Mouse (Mus musculus) heart, embryonic 13.5 days (tissue): ENCODE results near the gene Pi4ka. TPM values are rescaled to one million over a fixed set of nuclear protein-coding genes. Genes with fewer than 3 reads are reported as not detected.

ENCODE experiments used
- ATAC-seq: fragments of 200-750 bp; cut with Nextera tagmentation; 2 replicates; pipeline ENCODE4 v1.8.0; 2017; ENCODE audit warnings: moderate TSS enrichment; ENCODE audit not compliant: insufficient number of reproducible peaks, low FRiP score, low TSS enrichment; ENCODE audit errors: extremely low read depth
- H3K27ac ChIP-seq: fragments of 300-500 bp; sonication (generic); replicated peaks from 2 replicates; pipeline ENCODE4 v1.5.1; 2015; ENCODE audit warnings: moderate library complexity, mild to moderate bottlenecking, inconsistent platforms
- H3K27me3 ChIP-seq: fragments of 300-500 bp; sonication (generic); replicated peaks from 2 replicates; pipeline ENCODE4 v1.6.1; 2015; ENCODE audit warnings: mild to moderate bottlenecking, inconsistent platforms
- H3K36me3 ChIP-seq: fragments of 300-500 bp; sonication (generic); 2 replicates; pipeline ENCODE4 v1.6.1; 2015; ENCODE audit warnings: mild to moderate bottlenecking, inconsistent platforms
- H3K4me1 ChIP-seq: fragments of 300-500 bp; sonication (generic); 2 replicates; pipeline ENCODE4 v1.6.1; 2015; ENCODE audit warnings: inconsistent platforms
- H3K4me2 ChIP-seq: fragments of 300-500 bp; sonication (generic); 2 replicates; pipeline ENCODE4 v1.6.1; 2015; ENCODE audit warnings: inconsistent platforms, mild to moderate bottlenecking, moderate library complexity
- H3K4me3 ChIP-seq: fragments of 300-500 bp; sonication (generic); 2 replicates; pipeline ENCODE4 v1.5.1; 2015; ENCODE audit warnings: moderate library complexity, mild to moderate bottlenecking, inconsistent platforms
- H3K9ac ChIP-seq: fragments of 300-500 bp; sonication (generic); 2 replicates; pipeline ENCODE4 v1.6.1; 2015; ENCODE audit warnings: inconsistent platforms, mild to moderate bottlenecking, moderate library complexity
- H3K9me3 ChIP-seq: fragments of 300-500 bp; sonication (generic); 2 replicates; pipeline ENCODE4 v1.6.1; 2016; ENCODE audit warnings: inconsistent platforms
- whole genome bisulfite sequencing: fragments of 180-500 bp; shearing (Covaris S2); methylation state at CpG from one replicate; pipeline ENCODE4 v1.1.7; 2015; ENCODE audit warnings: mixed read lengths; 5-methylcytosine and 5-hydroxymethylcytosine counted together
- polyA plus RNA-seq: library from polyadenylated mRNA; unstranded; fragments of >200 nt; fragmentation: Nextera tagmentation; extraction: Ambion mirVana; gene quantifications from 2 replicates; pipeline ENCODE4 v1.2.1, GENCODE M21; 2015

Gene Pi4ka
- polyA plus RNA-seq, 1 experiment from 2014 or later = 29.0 TPM

DNA sequence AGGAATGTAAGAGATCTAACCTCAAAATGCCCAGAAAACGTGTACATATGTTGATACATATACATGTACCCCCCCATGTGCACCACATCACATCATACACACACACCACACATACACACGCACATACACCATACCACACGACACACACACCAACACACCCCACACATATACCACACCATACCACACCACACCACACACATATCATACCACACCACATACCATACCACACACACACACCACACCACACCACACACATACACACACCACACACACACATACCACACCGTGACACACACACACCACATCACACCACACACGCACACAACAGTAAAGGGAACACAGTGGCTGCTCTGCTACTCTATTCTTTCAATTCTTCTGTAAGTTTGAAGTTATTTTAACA, 74.3 kb downstream of the Pi4ka start:
- no peak overlapping the region for H3K4me2 ChIP-seq
- H3K4me1 ChIP-seq = no peaks in the 10 kb centered on the region
- WGBS = 84% methylated on average over 5 of the region's 5 CpGs
- no peak overlapping the region for H3K4me3 ChIP-seq
- ATAC-seq = no peak
- H3K9me3 ChIP-seq = no peaks in the 10 kb centered on the region
- H3K27ac ChIP-seq = no peak overlapping the region
- peaks cover 12% of the 10 kb centered on the region for H3K36me3 ChIP-seq
- H3K9ac ChIP-seq = no peak overlapping the region
- H3K27me3 ChIP-seq = no peaks in the 10 kb centered on the region

DNA sequence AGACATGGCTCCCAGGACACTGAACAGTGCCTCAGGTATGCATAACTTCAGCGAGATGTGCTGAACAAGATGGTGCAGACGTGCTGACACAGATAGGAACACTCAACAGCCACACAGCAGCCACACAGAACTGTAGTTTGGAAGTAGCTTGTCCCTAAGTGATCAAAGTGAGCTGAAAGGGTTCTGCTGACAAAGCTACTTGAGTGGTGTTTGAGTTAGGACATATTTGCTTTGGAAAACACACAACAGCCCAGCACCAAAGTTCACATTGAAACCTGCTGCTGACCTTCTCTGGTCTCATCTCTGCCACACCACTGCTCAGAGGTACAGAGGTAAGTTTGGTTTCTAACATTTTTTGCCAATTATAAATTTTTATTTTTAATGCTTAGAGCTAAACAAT, 75.0 kb downstream of the Pi4ka start, which contains the start of gene Serpind1:
TSS of gene Serpind1 (plus strand) at position 256 of the 400 bp plus-strand sequence.
- H3K4me2 ChIP-seq = no peak within 1 kb of the TSS
- H3K36me3 ChIP-seq = peaks cover 10% of the 10 kb centered on the region
- H3K9ac ChIP-seq = no peak within 1 kb of the TSS
- no peaks in the 10 kb centered on the region for H3K27me3 ChIP-seq
- no peaks in the 10 kb centered on the region for H3K9me3 ChIP-seq
- no peak within 1 kb of the TSS for H3K27ac ChIP-seq
- ATAC-seq = no peak
- no peak within 1 kb of the TSS for H3K4me3 ChIP-seq
- WGBS = 31% methylated on average over 2 of the region's 2 CpGs
- H3K4me1 ChIP-seq = no peaks in the 10 kb centered on the region

DNA sequence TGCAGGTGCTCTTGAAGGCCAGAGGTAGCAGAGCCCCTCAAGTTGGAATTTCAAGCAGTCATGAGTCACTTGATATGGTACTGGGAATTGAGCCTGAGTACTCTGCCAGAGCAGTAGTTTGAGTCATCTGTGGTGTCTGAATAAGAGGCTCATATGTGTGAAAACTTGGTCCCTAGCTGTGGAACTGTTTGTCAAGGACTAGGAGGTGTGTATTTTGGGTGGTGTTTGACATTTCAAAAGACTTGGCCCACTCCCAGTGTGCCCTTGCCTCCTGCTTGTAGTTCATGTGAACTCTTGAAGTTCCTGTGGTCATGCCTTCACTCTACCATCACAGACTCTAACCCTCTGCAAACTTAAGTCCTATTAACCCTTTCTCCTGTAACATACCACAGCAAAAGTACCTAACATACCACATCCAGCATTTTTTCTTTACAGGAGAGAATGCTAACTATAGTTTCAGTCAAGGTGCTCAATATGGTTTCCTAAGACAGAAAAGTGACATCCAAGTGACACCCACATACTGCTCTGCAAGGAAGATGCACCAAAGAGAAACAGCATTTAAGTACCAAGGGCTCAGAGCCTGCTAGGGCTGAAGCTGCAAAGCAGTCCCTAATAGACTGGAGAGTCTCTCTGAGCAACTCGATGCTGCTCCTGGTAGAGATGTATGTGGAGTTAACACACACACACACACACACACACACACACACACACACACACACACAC, 76.1 kb downstream of the Pi4ka start:
- Histone ChIP-seq H3K4me3 (no peak overlapping the region), H3K27ac (no peak overlapping the region; the same call in 1 of the 2 replicates), H3K9me3 (no peaks in the 10 kb centered on the region), H3K9ac (no peak overlapping the region), H3K4me1 (no peaks in the 10 kb centered on the region), H3K27me3 (no peaks in the 10 kb centered on the region), H3K4me2 (no peak overlapping the region), H3K36me3 (peaks cover 17% of the 10 kb centered on the region)
- 87% methylated on average over 1 of the region's 1 CpGs for WGBS
- ATAC-seq = no peak

DNA sequence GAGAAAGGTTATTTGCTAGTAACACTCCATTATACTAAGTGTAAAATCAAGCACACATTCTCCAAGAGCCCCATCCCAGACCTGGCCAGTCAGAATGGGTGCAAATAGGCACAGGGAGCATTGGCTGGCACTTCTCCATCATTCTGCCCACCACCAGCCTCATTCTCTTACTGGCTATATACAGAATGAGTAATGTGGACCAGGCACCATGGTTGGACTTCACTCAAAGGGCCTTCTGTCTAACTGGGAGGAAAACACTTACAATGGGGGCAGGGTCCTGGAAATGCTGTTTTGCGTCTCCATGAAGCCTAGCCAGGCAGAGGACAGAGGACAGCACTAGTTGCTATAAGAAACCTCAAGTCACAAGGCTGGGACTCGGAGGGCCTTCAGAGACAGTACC, 80.0 kb downstream of the Pi4ka start:
- Histone ChIP-seq H3K4me3 (no peak overlapping the region), H3K9me3 (no peaks in the 10 kb centered on the region), H3K9ac (no peak overlapping the region), H3K4me1 (no peaks in the 10 kb centered on the region), H3K4me2 (no peak overlapping the region), H3K27ac (no peak overlapping the region), H3K36me3 (peaks cover 56% of the 10 kb centered on the region), H3K27me3 (no peaks in the 10 kb centered on the region)
- 71% methylated on average over 2 of the region's 2 CpGs for WGBS
- ATAC-seq = no peak

DNA sequence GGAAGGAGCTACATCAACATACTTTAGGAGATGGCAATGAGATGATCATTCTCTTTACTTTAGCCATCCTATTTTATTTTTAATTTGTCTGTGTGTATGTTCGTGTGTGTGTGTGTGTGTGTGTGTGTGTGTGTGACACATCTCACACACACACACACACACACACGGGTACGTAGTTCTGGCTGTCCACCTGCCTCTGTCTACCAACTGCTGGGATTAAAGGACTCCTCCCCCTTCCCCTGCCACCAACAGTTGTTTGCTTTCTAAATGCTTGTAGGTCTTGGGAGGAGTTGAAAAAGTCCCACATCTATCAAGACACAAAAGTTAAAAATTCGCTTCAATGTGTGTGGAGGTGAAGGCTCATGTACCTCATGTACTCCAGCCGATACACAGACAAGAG, 81.4 kb downstream of the Pi4ka start:
- no peak overlapping the region for H3K4me2 ChIP-seq
- no peak overlapping the region for H3K27ac ChIP-seq
- peaks cover 61% of the 10 kb centered on the region for H3K36me3 ChIP-seq
- H3K27me3 ChIP-seq = no peaks in the 10 kb centered on the region
- ATAC-seq = no peak
- H3K4me1 ChIP-seq = no peaks in the 10 kb centered on the region
- 88% methylated on average over 5 of the region's 5 CpGs for WGBS
- no peak overlapping the region for H3K4me3 ChIP-seq
- no peaks in the 10 kb centered on the region for H3K9me3 ChIP-seq
- no peak overlapping the region for H3K9ac ChIP-seq

DNA sequence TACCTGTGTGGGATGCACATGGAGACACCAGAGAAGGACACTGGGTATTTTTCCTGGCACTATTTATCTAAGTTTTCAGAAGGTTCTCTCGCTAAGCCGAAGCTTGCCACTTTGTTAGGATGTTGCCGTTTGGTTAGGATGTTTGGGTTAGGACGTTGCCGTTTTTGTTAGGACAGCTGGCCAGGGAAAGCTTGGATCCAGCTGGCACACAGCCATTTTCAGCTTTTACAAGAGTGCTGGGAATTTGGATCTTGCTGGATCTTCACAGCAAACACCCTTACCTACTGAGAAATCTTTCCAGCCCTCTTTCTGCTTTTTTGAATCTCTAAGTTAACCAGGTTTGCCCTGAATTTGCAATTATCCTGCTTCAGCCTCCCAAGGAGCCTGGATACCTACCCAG, 84.6 kb downstream of the Pi4ka start:
- H3K4me3 ChIP-seq = no peak overlapping the region
- H3K27me3 ChIP-seq = no peaks in the 10 kb centered on the region
- no peaks in the 10 kb centered on the region for H3K9me3 ChIP-seq
- no peak overlapping the region for H3K4me2 ChIP-seq
- no peak overlapping the region for H3K9ac ChIP-seq
- WGBS = 72% methylated on average over 5 of the region's 5 CpGs
- no peaks in the 10 kb centered on the region for H3K4me1 ChIP-seq
- no peak for ATAC-seq
- H3K27ac ChIP-seq = no peak overlapping the region
- peaks cover 88% of the 10 kb centered on the region for H3K36me3 ChIP-seq

DNA sequence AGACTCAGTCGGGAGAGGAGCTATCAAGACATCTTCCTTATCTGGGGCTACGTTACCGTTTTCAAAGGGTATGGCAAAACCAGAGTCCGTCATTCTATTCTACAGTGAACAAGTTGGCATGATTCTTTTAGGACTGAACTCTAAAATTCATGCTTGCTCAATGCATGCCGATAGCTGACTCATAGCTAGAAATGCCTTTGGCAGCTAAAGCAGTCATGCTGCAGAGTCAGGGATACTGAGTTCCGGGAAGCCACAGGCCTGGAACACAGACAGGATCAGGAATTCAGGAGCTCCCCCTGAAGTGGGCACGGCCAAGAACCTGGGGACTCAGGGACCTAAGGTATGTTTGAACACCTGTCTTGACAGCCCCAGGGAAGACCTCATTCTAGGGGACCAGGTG, 89.6 kb downstream of the Pi4ka start:
- Histone ChIP-seq H3K9ac (no peak overlapping the region), H3K27ac (no peak overlapping the region), H3K4me2 (no peak overlapping the region), H3K4me1 (no peaks in the 10 kb centered on the region), H3K27me3 (no peaks in the 10 kb centered on the region), H3K4me3 (no peak overlapping the region), H3K36me3 (peaks cover 89% of the 10 kb centered on the region), H3K9me3 (no peaks in the 10 kb centered on the region)
- 86% methylated on average over 7 of the region's 7 CpGs for WGBS
- ATAC-seq = no peak

DNA sequence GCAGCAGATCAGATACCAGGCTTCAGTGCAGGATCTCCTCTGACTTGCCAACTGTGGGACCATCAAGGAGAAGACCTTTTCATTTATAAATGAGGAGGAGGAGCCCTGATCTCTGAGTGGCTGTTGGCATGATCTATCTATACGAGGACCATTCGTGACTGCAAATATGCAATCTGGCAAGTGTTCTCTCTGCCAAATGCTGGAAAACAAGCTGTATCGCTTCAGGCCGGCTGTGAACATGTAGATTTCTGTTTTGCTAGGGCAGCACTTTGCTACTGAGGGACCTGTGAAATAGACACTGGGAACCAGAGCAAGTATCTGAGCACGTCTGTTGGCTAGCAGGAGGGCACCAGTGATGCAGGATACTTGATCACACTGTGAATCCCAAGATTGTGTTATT, 93.6 kb downstream of the Pi4ka start:
- WGBS = 90% methylated on average over 5 of the region's 5 CpGs
- Histone ChIP-seq H3K9ac (no peak overlapping the region), H3K9me3 (no peaks in the 10 kb centered on the region), H3K36me3 (peaks cover 96% of the 10 kb centered on the region), H3K4me1 (no peaks in the 10 kb centered on the region), H3K4me3 (no peak overlapping the region), H3K4me2 (no peak overlapping the region), H3K27me3 (no peaks in the 10 kb centered on the region), H3K27ac (no peak overlapping the region)
- no peak for ATAC-seq

DNA sequence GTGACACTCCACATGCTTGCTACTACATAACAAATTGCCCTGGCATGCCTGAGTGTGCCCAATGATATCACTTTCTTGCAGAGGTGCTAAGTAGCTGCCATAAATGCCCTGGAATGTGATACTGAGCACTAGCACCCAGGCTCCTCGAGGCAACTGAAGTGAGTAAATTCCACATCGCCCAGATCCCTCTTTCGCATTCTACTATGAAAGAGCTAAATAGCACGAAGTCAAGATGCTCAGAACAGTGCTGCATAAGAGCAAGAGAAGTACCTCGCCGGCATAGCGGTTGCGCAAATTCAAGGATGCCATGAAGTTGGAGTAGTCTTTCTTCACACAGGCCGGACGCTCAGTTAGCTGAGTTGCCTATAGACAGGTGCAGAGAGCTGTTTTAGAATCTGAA, 97.1 kb downstream of the Pi4ka start:
- Histone ChIP-seq H3K4me3 (no peak overlapping the region), H3K9ac (no peak overlapping the region), H3K4me1 (no peaks in the 10 kb centered on the region), H3K36me3 (peaks cover 93% of the 10 kb centered on the region), H3K27ac (no peak overlapping the region), H3K9me3 (no peaks in the 10 kb centered on the region), H3K27me3 (no peaks in the 10 kb centered on the region), H3K4me2 (no peak overlapping the region)
- 90% methylated on average over 10 of the region's 10 CpGs for WGBS
- ATAC-seq = no peak

DNA sequence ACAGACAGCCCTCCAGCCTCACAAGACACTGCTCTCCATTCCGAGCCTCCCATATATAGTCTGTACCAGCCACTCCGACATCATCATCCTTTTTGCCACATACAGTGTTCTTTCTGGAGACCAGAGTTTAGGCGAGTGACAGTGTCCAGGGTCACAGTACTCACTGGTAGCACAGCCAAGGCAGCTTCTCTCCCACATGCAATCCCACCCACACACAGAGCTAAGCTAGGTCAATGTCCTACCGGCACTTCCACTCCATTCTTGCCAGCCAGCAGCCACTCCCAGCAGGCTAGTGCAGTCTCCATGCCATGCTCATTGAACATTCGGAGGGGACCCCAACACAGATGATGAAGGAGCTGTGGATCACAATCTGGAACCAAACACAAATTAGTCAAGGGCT, 98.7 kb downstream of the Pi4ka start:
- Histone ChIP-seq H3K4me3 (no peak overlapping the region), H3K9me3 (no peaks in the 10 kb centered on the region), H3K4me1 (no peaks in the 10 kb centered on the region), H3K27ac (no peak overlapping the region), H3K4me2 (no peak overlapping the region), H3K36me3 (peaks cover 92% of the 10 kb centered on the region), H3K27me3 (no peaks in the 10 kb centered on the region), H3K9ac (no peak overlapping the region)
- ATAC-seq = no peak
- WGBS = 83% methylated on average over 5 of the region's 5 CpGs

DNA sequence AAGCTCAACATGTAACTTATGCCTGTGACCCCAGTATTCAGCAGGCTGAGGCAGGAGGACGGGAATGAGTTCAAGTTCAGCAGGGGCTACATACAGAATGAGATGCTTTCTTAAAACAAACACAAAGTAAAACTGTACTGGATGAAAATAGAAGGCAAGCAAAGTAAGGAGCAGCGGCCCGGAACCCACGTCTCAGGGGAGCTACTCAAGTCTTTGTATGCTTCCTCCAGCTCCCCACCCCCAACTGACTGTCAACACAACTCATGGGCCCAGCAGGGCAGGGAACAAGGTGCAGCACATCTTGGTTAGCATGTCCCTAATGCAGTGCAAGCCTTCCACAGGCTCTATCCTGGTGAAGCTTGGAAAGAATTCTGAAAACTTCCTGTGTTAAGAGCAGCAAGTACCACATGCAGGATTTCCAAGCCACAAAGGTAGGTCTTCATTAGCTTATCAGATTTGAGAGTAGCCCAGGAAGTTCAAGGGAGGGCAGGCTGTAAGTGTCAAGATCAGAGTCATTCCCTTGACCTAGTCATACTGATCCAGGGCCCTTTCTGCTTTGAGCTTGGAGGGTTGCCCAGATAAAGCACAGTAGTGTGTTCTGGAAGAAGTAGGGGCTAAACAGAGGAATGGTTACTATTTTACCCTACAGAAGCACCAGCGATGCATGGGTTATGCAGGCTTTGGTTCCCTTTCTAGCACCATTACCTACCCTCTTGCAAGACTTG, 102.4 kb downstream of the Pi4ka start:
- Histone ChIP-seq H3K4me3 (no peak overlapping the region), H3K4me2 (no peak overlapping the region), H3K36me3 (peaks cover 95% of the 10 kb centered on the region), H3K9me3 (no peaks in the 10 kb centered on the region), H3K9ac (no peak overlapping the region), H3K4me1 (no peaks in the 10 kb centered on the region), H3K27me3 (no peaks in the 10 kb centered on the region), H3K27ac (no peak overlapping the region)
- 93% methylated on average over 5 of the region's 5 CpGs for WGBS
- ATAC-seq = no peak

DNA sequence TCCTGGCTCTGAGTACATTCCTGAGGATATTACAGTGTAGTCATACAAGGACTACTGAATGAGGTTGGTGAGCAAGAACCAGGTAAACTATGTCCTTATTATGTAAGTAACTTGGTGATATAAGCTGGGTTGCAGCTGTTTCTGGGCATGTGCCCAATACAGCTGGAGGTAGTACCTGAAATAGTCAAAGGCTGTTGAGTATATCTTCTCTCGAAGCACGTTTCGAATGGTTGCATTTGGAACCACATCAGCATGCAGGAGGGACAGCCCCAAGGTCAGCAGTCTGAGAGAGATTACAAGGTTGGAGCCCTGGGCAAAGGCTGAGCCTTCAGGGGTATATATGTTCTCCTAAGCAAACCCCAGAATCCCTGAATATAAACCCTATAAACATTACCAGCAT, 105.3 kb downstream of the Pi4ka start:
- H3K27ac ChIP-seq = no peak overlapping the region
- H3K9ac ChIP-seq = no peak overlapping the region
- no peak overlapping the region for H3K4me3 ChIP-seq
- ATAC-seq = no peak
- H3K4me2 ChIP-seq = no peak overlapping the region
- no peaks in the 10 kb centered on the region for H3K27me3 ChIP-seq
- no peaks in the 10 kb centered on the region for H3K9me3 ChIP-seq
- no peaks in the 10 kb centered on the region for H3K4me1 ChIP-seq
- peaks cover 98% of the 10 kb centered on the region for H3K36me3 ChIP-seq
- WGBS = 83% methylated on average over 3 of the region's 3 CpGs
